Mouse (Mus musculus) mesoderm, embryonic 11.5 days (tissue): ENCODE measurements around the gene Prmt3.

ENCODE experiments used
- DNase-seq: peaks from one replicate; pipeline ENCODE4 v3.0.0-alpha.2; 2012; ENCODE audit warnings: low read depth, low spot score

Gene Prmt3

DNA sequence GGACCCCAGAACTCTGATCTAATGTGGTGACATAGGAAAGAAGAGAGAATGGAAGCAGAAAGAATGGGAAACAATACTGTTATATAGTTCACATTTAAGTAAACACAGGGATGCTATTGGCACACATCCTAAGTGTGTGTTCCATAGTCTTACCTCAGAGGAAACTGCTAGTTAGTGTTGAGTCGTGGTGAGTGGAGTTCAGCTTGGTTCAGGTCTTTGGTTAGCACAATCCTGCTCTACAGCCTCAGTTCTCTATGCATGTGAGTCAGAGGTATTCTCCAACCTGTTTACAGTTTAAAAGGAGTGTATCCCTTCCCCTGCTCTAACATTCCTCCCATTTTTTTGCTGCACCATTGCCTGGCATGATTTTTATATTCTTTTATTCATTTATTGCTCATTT is 19.0 kb downstream of the Prmt3 start:
- DNase-seq, result no peak

DNA sequence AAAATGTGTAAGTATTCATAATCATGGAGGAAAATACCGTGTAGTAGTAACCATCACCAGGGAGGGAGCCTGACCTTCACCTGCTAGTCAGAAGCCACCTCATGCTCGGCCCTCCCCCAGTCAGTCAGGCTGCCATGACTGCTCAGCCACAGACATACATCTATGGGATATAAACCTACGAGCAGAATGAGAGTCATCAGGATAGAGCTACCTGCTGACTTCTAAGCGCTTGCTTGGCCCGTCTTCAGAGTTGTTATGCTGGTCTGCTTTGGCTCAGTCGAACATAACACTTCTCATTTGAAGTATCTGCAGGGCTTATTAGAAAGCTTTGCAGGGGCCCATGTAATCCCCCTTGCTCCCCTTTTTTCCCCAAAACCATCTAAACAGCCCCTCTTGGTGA is 25.4 kb downstream of the Prmt3 start:
- DNase-seq, result no peak

DNA sequence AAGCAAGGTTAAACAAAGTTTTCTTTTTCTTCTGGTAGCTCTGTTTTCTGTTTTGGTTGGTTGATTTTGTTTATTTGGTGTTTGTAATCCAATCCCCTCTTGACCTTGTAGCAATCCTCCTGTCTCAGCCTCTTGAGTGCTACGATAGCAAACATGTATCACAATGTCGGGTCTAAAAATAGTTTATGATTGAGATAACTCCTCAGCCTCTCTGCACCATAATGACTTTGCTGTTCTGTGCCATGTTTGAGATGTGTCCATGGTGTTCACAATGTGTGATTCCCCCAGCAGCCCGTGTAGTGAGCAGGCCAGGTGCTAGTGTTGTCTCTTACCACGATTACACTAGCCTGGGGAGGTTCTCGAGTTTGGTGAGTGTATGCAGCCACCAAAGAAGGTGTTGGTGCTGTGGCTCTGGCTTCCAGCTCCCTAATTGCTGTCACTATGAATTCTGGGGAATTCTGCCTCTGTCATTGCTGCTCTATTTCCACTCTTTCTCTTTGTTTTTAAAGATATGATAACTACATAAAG is 26.6 kb downstream of the Prmt3 start:
- DNase-seq, result no peak

DNA sequence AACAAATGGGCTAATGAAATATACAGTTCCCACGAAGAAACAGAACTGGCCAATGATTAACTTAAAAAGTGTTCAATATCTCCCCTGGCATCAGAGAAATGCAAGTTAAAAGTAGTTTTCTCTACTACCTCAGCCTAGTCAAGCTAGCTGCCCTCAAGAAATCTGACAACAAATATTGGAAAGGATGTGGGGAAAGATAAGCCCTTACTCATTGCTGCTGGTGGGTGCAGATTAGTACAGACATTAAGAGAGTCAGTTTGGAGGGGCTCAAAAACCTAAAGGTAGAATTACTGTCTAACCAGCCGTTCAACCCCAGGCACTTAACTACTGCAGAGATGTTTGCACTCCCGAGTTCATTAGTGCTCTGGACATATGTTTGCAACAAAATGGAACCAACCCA is 27.5 kb downstream of the Prmt3 start:
- DNase-seq, result no peak

DNA sequence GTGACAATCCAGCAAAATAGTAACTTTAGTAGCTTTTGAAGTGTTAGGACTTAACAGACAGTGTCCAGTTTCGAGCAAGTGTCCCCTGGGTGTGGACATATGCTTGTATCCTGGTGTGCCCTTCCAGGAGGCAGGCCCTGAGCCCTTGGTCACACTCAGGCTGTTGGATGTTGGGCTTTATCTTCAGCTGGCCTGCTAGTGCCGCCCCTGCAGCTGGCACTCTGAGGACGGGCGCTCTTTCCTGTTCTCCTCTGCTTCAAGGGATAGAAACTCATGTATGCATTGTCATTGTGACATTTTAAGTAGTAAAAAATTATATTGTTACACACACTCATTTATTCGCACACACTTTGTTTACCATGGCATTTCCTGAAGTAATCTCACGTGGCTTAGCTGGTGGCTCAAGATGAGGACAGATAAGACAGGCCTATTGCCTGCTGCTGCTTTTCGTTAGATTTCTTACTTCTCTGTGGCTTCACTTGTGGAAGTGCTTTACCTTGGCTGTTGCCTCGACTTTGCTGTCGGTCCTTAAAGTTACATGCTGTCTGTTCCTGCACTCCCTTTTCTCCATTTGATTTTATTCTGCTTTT is 29.0 kb downstream of the Prmt3 start:
- no peak for DNase-seq

DNA sequence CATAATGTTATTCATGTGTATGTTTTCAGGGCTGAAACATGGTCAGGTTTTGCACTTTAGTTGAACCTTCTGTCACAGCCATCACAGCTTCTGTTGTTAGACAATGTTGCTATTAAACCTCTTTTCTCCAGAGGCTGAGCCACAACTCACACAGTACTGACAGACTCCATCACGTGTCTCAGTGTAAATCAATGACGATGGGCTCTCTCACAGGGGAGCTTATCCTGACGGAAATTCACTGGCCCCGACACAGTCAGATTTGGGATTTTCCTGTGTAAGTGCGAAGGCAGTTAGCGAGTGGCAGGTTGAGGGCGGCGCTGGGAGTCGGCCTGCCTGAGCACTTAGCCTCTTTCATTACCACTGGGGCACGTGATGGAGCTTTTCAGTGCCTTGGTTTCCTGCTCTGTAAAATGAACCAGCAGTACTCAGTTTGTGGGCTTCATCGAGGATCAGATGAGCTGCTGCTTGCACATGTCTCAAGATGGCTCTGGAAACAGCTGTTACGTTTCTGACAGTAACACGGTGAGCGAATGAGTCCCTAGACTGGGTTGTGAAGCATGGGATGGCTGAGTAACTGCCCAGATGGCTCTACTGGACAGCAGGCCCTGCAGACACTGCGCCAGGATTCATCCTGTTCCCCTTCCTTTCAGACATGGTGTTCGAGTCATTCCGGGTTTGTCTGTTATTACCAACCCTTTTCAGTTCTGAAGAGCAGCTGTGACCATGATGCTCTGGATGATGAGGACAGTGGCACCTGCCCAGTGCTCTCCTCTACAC is 29.9 kb downstream of the Prmt3 start:
- DNase-seq, result no peak

DNA sequence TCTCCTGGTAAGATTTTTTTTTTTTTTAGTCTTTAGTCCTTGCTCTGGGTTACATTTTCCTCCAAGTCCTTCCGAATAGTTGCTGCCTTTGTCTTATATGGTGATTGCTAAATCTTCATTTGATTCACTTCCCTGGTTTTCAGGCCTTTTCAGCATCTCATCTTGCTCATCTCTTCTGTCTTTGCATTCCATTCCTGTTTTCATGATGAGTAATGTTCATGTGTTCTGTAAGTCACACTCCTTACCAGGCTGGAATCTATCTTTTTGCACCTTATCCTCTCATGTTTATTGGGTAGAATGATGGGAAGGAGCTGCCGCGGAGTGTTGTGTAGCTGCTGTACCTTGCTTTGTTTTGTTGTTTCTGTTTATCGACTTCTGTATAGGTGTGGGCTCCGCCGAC is 31.0 kb downstream of the Prmt3 start:
- DNase-seq, result no peak

DNA sequence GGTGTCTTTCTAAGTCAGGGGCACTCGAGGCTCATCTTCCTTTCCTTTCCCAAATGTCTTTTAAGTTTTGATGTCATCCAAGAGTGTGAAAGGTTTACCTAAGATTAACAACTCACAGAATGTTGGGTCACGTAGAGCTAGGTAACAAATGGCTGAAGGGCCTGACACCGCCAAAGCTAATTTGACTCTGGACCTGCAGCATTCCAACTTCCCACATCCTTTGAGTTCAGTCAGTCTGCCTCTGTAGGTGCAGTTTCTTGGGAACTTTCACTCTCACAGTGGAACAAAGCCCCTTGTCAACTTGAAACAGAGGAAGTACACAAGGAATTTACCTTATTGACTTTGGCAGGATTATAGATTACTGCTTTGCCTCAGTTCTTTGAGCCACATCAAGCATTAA is 31.4 kb downstream of the Prmt3 start:
- DNase-seq, result no peak

DNA sequence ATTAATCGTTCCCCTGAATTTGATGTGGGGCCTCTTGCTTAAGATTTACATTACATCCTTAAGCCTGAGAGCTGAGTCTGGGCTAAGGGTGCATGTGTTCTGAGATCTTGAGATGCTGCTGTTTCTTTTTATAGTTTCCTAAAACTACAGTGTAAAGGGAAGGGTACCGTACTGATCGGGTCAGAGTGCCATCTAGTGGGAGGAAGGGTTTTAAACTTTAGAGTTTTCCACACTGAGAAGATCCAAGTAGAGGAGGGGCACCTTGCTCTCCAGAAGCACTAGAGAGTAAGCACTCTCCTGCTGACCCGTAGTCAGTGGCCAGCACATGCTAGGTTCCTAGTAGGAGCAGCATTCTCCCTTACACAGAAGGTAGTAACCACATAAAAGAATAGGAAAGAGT is 33.2 kb downstream of the Prmt3 start:
- no peak for DNase-seq

DNA sequence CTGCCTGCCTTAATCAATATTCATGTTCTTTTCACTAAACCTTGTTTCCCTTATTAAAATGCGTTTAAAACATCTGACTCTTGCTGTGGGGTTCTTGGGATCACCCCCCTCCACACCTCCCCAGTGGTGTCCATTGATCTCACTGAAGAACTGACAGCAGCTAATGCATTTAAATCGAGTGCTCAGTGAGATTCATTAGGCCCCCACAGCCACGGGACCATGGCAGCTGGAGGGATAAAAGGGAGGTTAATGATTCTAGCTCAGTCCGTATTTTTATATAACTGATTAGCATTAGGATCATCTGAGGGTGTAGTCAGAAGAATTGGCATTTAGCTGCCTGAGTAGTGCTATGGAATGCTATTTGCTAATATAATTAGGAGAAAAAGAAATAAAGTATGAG is 41.2 kb downstream of the Prmt3 start:
- peak; percentile 16 for DNase-seq

DNA sequence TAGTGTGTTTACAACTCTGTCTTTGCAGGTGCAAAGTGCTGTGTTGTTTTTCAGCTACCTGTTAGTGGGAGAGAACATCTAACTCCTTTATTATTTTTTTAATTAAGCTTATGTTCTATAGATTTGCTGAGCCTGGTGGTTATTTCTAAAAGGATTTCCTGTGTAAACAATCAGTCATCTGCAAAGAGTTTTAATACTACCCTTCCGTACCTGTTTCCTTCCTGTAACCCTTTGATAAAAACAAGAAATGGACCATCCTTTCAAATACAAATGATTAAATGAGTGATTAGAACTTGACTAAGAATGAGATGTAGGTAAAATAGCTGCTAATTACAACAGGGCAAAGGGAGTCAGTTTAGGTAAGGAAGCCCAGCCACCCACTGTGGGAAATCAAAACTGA is 43.2 kb downstream of the Prmt3 start:
- no peak for DNase-seq

DNA sequence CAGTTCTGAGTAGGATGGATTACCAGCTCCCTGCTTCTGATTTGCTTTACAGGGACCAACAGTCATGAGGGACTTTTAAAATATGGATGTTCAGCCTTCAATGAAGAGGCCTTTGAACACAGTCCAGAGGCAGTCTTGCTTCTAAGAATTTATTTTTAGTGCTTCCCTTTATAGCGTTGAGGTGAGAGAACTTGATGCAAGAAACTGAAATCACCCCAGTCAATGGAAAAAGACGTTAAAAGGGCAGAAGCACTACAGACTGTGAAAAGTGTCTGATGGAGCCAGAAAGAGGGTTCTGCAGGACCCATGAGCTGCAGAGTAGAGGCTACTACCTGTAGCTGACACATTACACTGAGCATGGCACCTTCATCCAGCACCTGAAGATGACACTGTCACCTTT is 43.9 kb downstream of the Prmt3 start:
- DNase-seq, result no peak

DNA sequence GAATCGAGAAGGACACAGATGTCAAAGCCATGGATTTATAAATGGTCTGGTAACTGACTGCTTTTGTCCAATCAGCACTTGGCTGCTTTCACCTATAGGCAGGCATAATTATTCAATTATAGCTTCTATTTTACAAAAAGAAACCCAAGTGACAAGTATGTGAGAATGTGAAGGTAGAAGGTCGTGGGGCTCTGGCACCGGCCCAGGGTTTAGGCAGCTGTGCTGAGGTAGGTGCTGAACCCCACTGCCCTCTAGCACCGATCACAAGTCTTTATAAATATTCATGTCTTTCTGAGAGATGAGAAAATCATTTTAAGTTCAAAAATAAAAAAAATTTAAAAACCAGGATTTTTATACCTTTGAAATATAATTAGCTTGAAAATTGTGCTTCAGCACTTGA is 45.4 kb downstream of the Prmt3 start:
- DNase-seq, result no peak

DNA sequence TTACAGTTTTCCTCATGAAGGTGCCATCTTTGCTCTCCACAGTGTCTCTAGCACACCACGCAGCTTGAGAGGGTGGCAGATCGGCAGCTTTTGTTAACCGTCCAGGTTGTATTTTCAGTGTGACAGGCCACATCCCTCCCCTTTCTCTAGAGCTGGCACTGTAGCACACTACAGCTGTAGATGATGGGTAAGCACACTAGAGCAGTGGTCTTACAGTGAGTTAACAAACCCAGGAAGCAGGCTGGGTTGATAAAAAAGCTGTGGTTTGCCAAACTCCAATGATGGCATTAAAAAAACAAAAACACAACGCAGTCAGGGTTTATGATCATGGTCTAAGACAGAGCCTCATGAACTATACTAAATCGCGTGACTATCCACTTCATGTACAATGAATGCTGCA is 45.9 kb downstream of the Prmt3 start:
- DNase-seq, result no peak

DNA sequence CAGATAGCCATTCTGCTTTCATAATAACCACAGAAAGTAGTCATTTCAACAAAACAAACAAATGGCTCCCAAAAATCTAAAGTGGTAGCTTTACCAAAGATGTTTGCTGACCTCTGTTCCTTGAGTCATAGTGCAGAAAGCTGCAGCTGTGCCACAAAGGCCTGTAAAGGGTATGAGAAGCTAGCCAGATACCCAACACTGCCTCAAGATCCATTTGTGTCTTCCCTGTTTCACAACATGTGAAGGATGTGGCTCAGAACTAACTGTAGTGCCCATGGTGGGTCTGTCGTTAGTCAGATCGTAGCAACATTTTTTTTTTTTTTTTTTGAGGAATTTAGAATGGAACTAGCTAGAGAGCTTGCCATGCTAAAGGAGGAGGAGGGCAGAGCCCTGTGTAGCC is 46.4 kb downstream of the Prmt3 start:
- DNase-seq, result no peak

DNA sequence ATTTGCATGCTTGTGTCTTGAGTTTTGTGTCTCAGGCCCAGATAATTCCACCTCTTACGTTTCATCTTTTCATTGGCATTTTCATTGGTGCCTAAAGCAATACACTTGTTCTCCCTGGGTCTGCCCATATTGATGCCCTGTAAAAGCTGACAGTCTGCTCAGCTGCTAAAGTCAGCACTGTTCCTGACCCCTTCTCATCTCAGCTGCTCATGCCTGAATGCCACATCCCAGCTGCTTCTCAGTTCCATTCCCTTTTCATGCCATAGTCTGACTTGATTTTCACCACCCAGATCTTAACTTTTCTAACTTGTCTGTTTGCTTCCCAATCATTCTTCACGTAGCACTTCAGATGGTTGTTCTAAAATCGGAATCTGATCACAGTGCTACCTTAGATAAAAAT is 47.3 kb downstream of the Prmt3 start:
- DNase-seq, result no peak

DNA sequence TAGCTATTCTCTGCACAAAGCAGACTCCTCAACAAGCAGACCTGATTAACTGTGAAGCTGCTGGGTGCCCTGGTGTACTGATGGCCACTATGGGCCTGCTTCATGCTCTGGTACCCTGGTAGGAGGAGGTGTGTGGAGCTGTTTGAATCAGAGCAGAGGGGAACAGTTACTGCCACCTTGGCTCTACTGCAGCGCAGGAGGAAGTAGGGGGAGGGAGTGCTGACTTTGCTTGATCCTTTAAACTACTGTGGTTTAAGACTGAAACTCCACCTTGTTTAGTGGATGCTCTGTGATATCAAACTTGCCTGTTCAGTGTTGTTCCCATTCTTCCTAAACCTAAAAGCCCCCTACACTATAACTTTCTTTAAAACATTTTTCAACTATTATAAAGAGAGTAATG is 49.8 kb downstream of the Prmt3 start:
- no peak for DNase-seq

DNA sequence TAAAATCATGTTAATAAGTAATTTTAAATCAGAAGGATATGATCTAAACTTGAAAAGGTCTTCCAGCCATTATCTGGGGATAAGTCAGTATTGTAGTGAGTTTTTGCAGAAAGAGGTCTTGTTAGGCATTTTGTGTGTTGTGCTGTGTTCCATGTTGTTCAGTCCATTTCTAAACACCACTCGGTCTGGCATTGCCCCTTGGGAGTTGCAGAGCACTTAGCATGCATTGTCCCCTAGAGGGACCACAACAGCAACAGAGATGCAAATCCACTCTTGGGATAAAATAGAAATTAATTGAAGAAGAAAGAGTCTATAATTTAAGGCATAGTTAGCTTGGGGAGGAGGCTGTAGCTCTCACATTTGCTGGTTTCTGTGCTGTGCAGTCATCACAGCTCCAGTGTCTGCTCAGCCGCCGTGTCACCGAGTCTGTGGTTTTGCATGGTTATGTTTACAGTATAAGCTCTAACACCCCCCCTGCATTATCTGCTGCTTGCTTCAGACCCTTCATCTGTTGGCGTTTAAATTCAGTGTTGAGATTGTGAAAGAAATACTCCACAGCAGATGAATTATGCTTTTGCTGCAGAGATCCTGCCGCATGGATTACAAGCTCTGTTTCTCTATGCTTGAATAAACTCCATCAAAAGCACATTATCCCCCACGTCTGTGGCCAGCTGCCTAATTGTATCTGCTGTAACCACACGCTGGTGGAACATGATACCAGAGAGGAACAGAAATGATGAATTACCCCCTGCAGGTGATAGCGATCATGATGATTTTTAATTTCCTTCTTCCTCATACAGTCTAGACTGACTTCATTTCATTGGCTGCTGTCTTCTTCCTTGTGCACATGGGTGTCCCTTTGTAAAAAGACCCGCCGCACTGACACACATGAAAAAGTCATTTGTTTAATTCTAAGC is 64.5 kb downstream of the Prmt3 start:
- DNase-seq, result peak; percentile 59

DNA sequence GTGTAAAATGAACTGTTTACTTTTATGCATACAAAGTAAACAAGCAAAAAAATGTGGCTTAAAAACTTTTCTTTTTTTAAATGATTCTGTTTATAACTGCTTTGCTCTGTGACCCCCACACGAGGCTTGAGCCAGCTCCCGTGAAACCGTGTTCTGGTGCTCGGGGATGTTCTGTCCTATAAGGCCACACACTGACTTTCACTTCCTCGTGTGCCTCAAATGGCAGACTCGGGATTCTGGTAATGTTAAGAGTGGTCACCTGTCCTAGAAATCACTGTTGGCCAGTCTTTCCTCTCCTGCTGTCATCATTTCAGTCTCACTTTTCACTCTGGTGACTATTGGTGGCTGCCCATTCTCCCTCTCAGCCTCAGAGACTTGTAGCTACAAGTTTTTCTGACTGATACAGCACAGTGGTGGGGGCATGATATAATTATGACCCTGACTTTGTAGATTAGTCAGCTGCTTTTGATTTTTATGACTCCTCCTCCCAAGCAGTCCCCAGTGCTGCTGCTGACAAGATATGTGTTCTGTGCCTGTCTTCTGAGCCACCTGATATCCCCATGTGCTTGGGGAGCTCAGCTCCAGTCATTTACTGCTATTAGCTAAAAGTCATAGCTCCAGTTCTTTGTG is 65.3 kb downstream of the Prmt3 start:
- DNase-seq, result no peak

DNA sequence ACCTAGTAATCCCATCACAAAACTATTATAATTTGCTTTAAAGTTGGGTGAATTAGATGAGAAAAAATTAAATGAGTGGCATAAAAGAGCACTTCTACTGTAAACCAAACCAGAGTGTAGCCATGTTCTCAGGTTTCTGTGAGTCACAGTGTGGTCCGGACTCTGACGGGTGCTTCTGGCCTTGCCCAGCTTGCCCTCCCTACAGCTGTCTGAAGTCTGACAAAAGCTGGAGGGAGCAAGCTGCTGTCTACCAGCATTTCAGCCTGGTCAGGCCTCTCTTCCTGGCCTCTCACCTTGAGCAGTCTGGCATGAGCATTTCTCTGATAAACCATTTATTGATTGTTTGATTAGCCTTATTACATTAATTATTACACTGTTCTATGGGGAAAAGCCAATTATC is 69.8 kb downstream of the Prmt3 start:
- DNase-seq, result no peak

DNA sequence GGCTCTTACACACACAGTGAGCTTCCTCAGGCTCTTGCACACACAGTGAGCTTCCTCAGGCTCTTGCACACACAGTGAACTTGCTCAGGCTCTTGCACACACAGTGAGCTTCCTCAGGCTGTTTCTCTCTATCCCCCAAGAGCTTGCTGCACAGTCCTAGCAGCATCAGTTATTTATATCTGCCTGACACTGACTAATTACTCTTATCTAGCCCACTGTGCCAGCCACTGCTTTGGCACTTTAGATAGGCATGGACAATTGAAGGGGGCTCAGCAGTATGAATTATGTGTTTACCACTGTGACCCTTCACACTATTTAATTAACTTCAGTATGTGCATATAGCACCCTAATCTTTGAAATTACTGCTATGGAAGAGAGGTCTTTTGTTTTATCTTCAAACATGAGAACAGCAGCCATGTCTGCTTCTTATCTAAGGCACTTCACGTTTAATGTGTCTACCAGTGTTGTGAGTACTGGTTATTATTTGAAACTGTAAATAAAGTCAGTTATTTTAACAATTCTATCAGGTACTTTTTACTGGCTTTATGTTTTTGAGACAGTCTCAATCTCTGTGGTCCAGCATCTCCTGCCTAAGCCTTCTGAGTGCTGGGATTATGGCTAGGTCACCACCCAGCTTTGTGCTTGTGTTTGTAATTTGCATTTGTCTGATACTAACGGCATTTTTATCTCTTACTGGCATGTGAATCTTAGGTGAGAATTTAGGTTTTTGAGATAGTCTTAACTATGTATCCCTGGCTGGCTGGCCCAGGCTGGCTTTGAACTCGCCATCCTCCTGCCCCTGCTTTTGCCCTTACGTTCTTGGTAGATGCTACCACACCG is 75.4 kb downstream of the Prmt3 start:
- DNase-seq, result no peak
